Mouse (Mus musculus) megakaryocyte-erythroid progenitor cell, adult 5-6 weeks (primary cell): ENCODE measurements around the gene Plekhg3. TPM values are rescaled to one million over a fixed set of nuclear protein-coding genes. Genes with fewer than 3 reads are reported as not detected.

Experiments used
- ATAC-seq: replicated peaks from 2 replicates; pipeline ENCODE4 v1.8.0; 2016; ENCODE audit warnings: mild to moderate bottlenecking, inconsistent platforms; ENCODE audit not compliant: severe bottlenecking, poor library complexity, low FRiP score, low TSS enrichment
- total RNA-seq, 2 experiments: library from RNA; stranded (forward) in 1 of 2; stranded (reverse) in 1 of 2; fragments of 200-1000, 215-1000 nt in 1 of 2; fragments of >200 nt in 1 of 2; fragmentation: Nextera tagmentation in 1 of 2; gene quantifications; 2 replicates each; pipeline ENCODE4 v1.2.3; 2014 to 2017

Gene Plekhg3
- total RNA-seq, 2 experiments from 2014 or later = 0.38 to 2.4 TPM

DNA sequence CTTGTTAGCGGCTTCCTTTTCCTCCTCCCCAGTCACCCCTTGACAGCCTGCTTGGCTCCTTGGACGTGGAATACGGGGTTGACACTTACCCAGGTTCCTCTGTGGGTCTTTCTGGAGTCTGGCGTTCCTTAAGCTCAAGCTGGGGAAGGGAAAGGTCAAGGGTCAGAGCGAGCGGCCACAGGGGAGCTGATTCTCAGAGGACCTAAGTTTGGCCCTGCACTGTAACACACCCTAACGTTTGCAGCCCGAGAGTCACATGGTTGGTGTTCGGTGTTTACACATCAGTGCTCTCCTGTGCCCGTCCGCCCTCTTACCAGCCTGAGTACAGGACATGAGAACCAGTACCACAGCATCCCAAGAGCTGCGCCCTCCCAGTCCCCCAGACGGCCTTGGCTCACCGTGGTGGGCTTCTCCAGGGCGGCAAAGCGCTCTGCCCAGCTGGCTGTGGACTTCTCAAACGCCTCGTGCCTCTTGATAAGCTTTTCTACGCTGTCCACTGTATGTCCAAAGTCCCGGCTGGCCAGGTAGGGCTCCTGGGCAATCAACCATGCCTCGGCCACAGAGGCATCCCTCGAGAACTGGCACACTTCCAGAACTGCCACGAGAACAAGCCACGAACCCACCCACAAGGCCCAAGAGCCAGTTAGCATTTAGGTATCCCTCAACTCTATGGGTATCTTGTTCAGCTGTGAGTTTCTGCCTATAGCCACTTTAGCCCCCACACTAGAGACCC, 67.7 kb downstream of the Plekhg3 start:
- no peak for ATAC-seq

DNA sequence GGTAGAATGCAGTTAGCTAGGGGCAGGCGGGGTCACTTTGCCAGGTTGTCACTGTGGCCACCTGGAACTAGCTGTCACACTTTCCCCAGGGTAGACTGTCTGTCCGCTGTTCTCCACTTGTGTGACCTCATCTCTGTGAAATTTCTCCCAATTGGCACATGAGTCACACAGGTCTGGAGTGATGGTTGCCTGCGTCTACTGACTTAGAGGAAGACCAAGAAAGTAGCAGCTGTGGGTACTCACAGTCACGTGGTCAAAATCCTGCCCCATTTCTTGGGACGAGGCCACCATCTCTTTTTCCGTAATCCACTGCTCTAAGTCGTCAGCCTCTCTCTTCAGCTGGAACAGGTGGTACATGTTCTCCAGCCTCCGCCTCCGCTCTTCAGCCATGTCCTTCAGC, 73.1 kb downstream of the Plekhg3 start:
- no peak for ATAC-seq

DNA sequence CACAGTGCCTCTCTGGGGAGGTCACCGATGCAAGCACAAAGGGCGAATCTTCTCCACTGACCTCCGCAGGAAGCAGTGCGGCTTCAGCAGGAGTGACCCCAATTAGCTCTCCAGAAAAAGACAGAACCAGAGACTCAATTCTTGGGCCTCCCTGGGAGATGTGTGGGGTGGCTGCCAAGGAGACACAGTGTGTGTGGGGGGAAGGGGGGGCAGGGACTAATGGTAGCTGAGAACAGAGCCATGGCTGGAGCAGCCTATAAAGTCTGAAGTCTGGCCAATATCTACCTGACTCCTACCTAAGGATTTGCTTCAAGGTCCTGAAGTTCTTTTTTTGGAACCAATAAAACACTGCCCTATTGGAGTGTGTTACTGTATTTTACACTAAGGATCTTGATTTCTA, 73.9 kb downstream of the Plekhg3 start:
- no peak for ATAC-seq

DNA sequence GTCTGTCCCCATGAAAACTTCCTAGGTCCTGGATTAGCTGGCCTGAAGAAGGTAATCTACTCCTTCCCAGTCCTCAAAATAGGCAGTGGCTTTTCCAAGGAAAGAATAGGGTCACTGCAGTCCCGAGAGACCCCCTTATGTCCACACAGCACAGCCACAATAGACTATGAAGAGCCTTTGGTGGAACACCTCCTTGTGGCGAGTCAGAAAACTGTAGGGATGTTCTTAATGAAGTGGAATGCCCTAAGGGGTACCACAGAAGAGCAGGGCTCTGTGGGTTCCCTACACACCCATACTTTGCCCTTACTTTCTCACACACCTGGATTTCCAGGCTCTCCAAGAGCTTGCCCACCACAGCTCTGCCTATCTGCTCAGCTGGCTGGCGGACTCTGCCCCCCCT, 75.1 kb downstream of the Plekhg3 start:
- no peak for ATAC-seq

DNA sequence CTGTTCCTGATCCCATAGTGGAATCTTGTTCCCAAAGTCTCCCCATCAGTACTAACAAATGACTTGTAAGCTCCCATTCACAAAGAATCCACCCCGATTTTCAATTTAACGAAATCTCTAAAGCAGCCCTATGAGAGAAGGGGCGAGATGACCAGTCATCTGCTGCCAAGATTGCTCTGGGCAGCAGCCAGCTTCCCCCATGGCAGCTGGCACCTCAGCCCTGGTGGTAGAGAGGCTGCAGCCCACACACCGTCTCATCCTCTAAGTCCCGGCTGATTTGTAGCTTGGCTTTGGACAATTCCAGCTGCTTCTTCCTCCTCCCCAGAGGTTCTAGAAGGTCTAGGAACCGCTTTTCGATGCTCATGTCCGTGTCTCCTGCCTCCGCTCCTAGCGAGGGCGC, 77.5 kb downstream of the Plekhg3 start:
- no peak for ATAC-seq

DNA sequence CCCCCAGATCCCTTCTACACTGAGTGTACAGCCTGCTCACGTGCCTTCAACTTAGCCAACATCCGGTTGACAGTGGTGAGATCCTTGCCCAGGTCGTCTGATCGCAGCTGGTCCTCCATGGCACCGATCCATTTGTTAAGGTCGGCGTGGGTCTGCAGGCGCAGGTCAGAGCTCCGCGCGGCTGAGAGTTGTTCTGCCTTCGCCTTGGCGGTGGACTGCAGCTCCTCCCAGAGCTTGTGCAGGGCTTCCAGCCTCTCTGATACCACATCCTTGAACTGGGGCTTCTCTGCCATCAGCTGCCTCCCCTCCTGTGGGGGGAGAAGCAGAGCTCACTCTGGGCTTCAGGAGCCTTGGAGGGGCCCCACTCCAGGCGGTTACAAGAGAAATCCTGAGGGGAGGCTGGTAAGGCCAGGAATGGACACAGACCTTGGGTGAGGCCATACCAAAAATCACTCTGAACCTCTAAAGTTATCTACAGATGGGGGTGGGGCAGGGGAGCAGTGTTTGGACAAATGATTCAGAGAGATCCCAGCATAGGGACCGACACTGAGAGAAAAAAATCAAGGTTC, 78.4 kb downstream of the Plekhg3 start:
- ATAC-seq = no peak

DNA sequence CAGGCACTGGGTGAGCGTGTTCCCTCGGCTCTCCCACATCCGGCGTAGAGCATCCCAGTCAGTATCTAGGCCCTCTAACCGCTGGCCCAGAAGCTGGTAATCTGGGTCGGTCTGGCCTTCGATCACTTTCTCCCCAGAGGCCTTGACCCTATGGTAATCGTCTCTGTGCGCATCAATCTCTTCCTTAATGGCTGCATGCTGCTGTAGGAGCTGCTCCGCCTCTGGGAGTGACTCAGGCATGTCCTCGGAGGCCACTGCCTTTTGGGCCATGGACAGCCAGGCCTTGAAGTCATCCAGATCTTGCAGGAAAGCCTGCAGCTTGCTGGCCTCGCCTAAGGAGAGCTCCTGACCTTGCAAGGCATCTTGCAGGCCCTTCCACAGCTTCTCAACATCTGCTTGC, 81.9 kb downstream of the Plekhg3 start:
- ATAC-seq = no peak

DNA sequence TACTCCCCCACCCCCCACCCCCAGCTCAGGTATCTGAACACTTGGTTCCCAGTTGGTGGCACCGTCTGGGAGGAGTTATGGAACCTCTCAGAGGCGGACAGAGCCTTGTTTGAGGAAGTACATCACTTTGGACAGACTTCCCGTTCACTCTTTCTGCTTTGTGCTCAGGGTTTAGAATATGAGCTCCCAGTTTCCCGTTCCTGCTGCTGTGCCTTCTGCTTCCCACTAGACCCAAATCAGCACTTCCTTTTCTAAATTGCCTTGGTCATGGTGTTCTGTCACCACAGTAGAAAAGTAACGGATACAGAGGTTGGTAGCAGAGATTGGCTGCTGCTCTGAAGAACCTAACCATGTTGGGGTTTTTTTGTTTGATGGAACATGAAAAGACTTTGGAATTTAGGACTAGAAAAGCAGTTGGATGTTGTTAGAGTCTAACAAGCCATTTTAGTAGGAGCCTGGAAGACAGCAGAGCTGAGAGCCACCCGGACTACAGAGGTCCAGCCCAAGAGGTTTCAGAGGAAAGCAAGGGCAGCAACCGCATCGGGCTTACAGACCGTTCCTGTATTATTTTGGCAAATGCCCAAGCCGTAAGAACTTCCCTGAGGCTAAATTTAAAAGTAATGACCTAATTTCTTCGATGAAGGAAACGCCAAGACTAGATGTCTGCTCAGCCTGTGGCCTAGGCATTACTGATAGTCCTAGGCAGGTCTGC, 84.3 kb downstream of the Plekhg3 start:
- no peak for ATAC-seq

DNA sequence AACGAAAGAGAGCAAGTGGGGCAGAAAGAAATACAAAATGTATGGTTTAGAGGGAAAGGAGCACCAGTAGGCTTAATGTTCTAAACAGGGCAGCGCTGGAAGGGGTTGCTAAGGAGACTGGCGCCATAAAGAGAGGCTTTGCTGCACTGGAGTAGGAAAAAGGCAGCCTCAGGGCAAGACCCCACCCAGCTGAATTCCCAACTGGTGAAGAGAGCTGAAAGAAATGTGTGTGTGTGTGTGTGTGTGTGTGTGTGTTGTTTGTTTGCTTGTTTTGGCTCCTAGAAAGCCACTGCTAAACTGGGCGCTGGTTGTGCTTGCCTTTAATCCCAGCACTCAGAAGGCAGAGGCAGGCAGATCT, 84.9 kb downstream of the Plekhg3 start:
- ATAC-seq = no peak

DNA sequence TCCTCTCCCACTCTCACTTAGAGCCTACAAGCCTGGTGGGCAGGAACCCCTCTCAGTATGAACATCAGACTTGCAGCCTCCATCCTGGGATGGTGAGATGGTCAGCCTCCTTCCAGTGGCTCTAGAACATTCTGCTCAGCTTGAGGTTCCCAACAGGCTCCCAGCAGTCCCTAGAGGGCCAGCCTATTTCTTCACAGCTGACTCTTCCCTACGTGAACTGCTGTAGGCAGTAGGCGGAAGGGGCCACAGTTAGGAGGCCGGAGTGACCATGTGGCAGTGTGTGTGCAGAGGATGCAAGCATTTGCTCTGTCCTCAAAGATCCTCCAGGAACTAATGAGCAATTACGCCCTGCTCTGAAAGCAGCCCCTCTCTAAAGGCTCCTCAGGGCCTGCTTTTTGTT, 87.5 kb downstream of the Plekhg3 start:
- ATAC-seq = no peak

DNA sequence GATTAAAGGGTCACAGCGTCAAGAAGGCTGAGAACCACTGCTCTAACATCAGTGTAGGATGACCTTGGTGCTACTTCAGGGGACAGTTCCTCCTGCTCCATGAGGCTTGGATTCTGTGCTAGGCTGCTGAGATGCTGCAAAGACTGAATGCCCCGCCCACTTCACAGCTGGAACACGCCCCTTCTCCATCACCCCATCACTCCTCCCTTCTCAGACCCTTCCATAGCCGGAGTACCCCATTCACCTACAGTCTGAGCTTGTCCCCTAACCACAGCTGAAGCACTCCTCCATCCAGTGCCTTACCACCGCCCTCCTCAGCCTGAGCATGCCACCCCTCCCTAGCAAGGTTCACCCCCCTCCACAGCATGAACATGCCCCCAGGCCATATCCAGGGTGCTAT, 89.2 kb downstream of the Plekhg3 start:
- ATAC-seq = no peak

DNA sequence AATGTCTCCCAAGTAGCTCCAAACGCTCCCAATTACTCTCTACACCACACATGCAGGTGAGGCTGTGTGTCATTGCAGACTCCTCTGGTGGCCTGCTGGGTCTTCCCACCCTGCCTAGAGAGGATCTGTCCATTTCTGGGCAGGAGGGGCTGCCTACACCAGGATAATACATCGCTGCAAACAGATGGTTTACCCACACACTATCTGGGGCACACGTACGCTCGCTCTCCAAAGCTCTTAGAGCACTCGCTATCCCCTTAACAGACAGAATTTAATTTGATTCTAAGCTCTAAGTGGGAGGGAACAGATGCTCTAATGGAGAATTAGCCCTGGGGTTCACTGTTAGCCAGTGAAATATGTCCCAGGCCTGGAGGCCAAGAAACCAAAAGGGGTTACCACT, 92.7 kb downstream of the Plekhg3 start:
- ATAC-seq = no peak

Other genes starting within 250 kb of the Plekhg3 start
- 1.2 and 2.6 TPM in 2 replicates for gene Akap5, start 206.0 kb upstream of the Plekhg3 start, total RNA-seq (2014; fragmentation: Nextera tagmentation)
- gene Akap5, start 206.0 kb upstream of the Plekhg3 start, total RNA-seq (2017) = 2.1 and 4.8 TPM in 2 replicates
- gene Zbtb25, start 161.3 kb upstream of the Plekhg3 start, total RNA-seq (2014; fragmentation: Nextera tagmentation) = 22.0 and 22.1 TPM in 2 replicates
- gene Zbtb25, start 161.3 kb upstream of the Plekhg3 start, total RNA-seq (2017) = 15.6 and 20.6 TPM in 2 replicates
- 21.1 and 28.4 TPM in 2 replicates for gene Zbtb1, start 160.6 kb upstream of the Plekhg3 start, total RNA-seq (2014; fragmentation: Nextera tagmentation)
- gene Zbtb1, start 160.6 kb upstream of the Plekhg3 start, total RNA-seq (2017) = 25.0 and 35.6 TPM in 2 replicates
- 2.3 and 2.8 TPM in 2 replicates for gene Hspa2, start 126.7 kb upstream of the Plekhg3 start, total RNA-seq (2014; fragmentation: Nextera tagmentation)
- gene Hspa2, start 126.7 kb upstream of the Plekhg3 start, total RNA-seq (2017) = 11.6 and 14.6 TPM in 2 replicates
- not detected in 2 replicates for gene Ppp1r36, start 113.4 kb upstream of the Plekhg3 start, total RNA-seq (2014; fragmentation: Nextera tagmentation)
- not detected in 2 replicates for gene Ppp1r36, start 113.4 kb upstream of the Plekhg3 start, total RNA-seq (2017)
- gene Sptb, start 179.7 kb downstream of the Plekhg3 start, total RNA-seq (2014; fragmentation: Nextera tagmentation) = 40.8 and 44.0 TPM in 2 replicates
- gene Sptb, start 179.7 kb downstream of the Plekhg3 start, total RNA-seq (2017) = 25.2 and 45.2 TPM in 2 replicates
- gene Churc1, start 234.6 kb downstream of the Plekhg3 start, total RNA-seq (2014; fragmentation: Nextera tagmentation) = 136 and 145 TPM in 2 replicates
- gene Churc1, start 234.6 kb downstream of the Plekhg3 start, total RNA-seq (2017) = 48.9 and 57.3 TPM in 2 replicates
- 27.2 and 31.1 TPM in 2 replicates for gene Fntb, start 234.7 kb downstream of the Plekhg3 start, total RNA-seq (2014; fragmentation: Nextera tagmentation)
- gene Fntb, start 234.7 kb downstream of the Plekhg3 start, total RNA-seq (2017) = 5.0 and 15.4 TPM in 2 replicates